9 mouse cellular contexts compared by ENCODE assay signal in genomic region chr5:74618573-74619059, GRCm38 (mm10).
DNase-seq lines count a peak whose midpoint lies in the region; ATAC-seq and TF ChIP-seq lines count a peak whose summit lies in the region.
"Had no signal": no experiment of that assay in that cellular context is flagged by ENCODE, and none has a peak within 500 bp of the region (broad histone marks: within the 10 kb centered on the region; RNA-seq: fewer than 3 reads in every experiment).

No protein-coding gene starts in this region.

- H3K9ac ChIP-seq in liver, adult 2 months (ENCODE audit: low read depth, low read length): no peak overlapping the region
- no peak overlapping the region for H3K9ac ChIP-seq in lung, postnatal 0 days (replicated peaks; ENCODE audit: low read depth)
- no peak overlapping the region for H3K9ac ChIP-seq in kidney, embryonic 15.5 days
- H3K9ac ChIP-seq: stomach, embryonic 15.5 days had no signal

- no peak; the same call in 1 of the 2 replicates for ATAC-seq in lung, postnatal 0 days
- no peak for ATAC-seq in kidney, embryonic 15.5 days (replicated peaks; ENCODE audit: low FRiP score)

- H3K79me2 ChIP-seq in liver, adult 2 months (ENCODE audit: control insufficient read depth, insufficient read depth, low read length): no peaks in the 10 kb centered on the region

- TF ChIP-seq CTCF in liver, adult 2 months (IDR thresholded peaks at IDR 0.05; ENCODE audit: low read depth, low read length): peak; percentile 30; the same call in 1 of the 2 replicates
- TF ChIP-seq CTCF in lung, postnatal 0 days (IDR thresholded peaks at IDR 0.05): peak; percentile 68

- no peaks in the 10 kb centered on the region for H3K36me3 ChIP-seq in liver, adult 2 months (ENCODE audit: control insufficient read depth, insufficient read depth, low read length)
- H3K36me3 ChIP-seq in lung, postnatal 0 days (ENCODE audit: insufficient read depth, low read length): no peaks in the 10 kb centered on the region
- H3K36me3 ChIP-seq in kidney, embryonic 15.5 days: no peaks in the 10 kb centered on the region
- H3K36me3 ChIP-seq: stomach, embryonic 15.5 days had no signal

- H3K27me3 ChIP-seq in liver, adult 2 months (ENCODE audit: control insufficient read depth, insufficient read depth, low read length): no peaks in the 10 kb centered on the region
- H3K27me3 ChIP-seq in lung, postnatal 0 days (replicated peaks; ENCODE audit: insufficient read depth, low read length): no peaks in the 10 kb centered on the region
- H3K27me3 ChIP-seq in kidney, embryonic 15.5 days: no peaks in the 10 kb centered on the region
- H3K27me3 ChIP-seq: stomach, embryonic 15.5 days had no signal

- DNase-seq in cerebellum, postnatal 10 days: peak; percentile 59 to 70
- no peak for DNase-seq in cerebellum, adult 11-12 months
- DNase-seq in liver, adult 2 months (ENCODE audit: extremely low read depth, low read depth, low spot score): peak; percentile 35
- DNase-seq in liver: no peak
- peak; percentile 5 for DNase-seq in c-Kit-negative CD71-positive TER-119-positive erythroid progenitor cells, embryonic 14.5 days (ENCODE audit: low read depth, low spot score)
- DNase-seq in lung, postnatal 0 days (ENCODE audit: low spot score): peak; percentile 80
- DNase-seq in layer of hippocampus, adult 8-10 months (ENCODE audit: low spot score in 2 of 2): no peak

- TF ChIP-seq POLR2A in liver, adult 2 months (IDR thresholded peaks at IDR 0.05; ENCODE audit: extremely low read depth, insufficient read depth, low read length): no peak

- H3K27ac ChIP-seq in liver, adult 2 months (replicated peaks; ENCODE audit: insufficient read depth, low read depth, low read length): no peak overlapping the region
- H3K27ac ChIP-seq in lung, postnatal 0 days (ENCODE audit: low read length): no peak overlapping the region
- H3K27ac ChIP-seq in kidney, embryonic 15.5 days: no peak overlapping the region
- H3K27ac ChIP-seq: stomach, embryonic 15.5 days had no signal

- H3K9me3 ChIP-seq in lung, postnatal 0 days (ENCODE audit: low read length): no peaks in the 10 kb centered on the region
- H3K9me3 ChIP-seq in kidney, embryonic 15.5 days (replicated peaks): no peaks in the 10 kb centered on the region
- H3K9me3 ChIP-seq: stomach, embryonic 15.5 days had no signal

- H3K4me2 ChIP-seq in lung, postnatal 0 days (replicated peaks; ENCODE audit: low read depth, low read length): no peak overlapping the region
- no peak overlapping the region for H3K4me2 ChIP-seq in kidney, embryonic 15.5 days
- H3K4me2 ChIP-seq: stomach, embryonic 15.5 days had no signal

- no peak overlapping the region for H3K4me3 ChIP-seq in liver, adult 2 months (ENCODE audit: insufficient read depth, low read depth, low read length)
- no peak overlapping the region for H3K4me3 ChIP-seq in lung, postnatal 0 days (ENCODE audit: low read depth, low read length)
- H3K4me3 ChIP-seq in kidney, embryonic 15.5 days (replicated peaks): no peak overlapping the region
- H3K4me3 ChIP-seq: stomach, embryonic 15.5 days had no signal

- TF ChIP-seq EP300 in lung, postnatal 0 days (IDR thresholded peaks at IDR 0.05): no peak; the same call in 1 of the 2 replicates

- WGBS in liver, adult 2 months: 67% methylated on average over 3 of the region's 3 CpGs
- WGBS in lung, postnatal 0 days: 54% methylated on average over 3 of the region's 3 CpGs
- WGBS in kidney, embryonic 15.5 days: 66% methylated on average over 3 of the region's 3 CpGs

- H3K4me1 ChIP-seq in liver, adult 2 months (ENCODE audit: control insufficient read depth, insufficient read depth, low read length): peaks cover 3% of the 10 kb centered on the region; the same call in 1 of the 2 replicates
- no peaks in the 10 kb centered on the region; the same call in 1 of the 2 replicates for H3K4me1 ChIP-seq in lung, postnatal 0 days (ENCODE audit: insufficient read depth, low read depth, low read length)
- H3K4me1 ChIP-seq in kidney, embryonic 15.5 days: no peaks in the 10 kb centered on the region

Comparison
In these comparisons a context has a peak if more than half of its experiments do, and no peak if none do; other contexts are left out.
1. DNase-seq: peak in cerebellum, postnatal 10 days (2 of 2), liver, adult 2 months (single experiment), c-Kit-negative CD71-positive TER-119-positive erythroid progenitor cells, embryonic 14.5 days (single experiment) and lung, postnatal 0 days (single experiment); none in cerebellum, adult 11-12 months (single experiment), liver (single experiment) and layer of hippocampus, adult 8-10 months (0 of 2).